Mouse (Mus musculus): ENCODE data around the gene Fancl.

Gene Fancl

GRCm38 (mm10) chr11:26489761-26490466 is 104.0 kb downstream of the Fancl start:
- no peak for DNase-seq (ENCODE audit: low spot score in 2 of 2)

- no peak for DNase-seq (ENCODE audit: low spot score in 2 of 2)
These were observed 110.0 kb downstream of the Fancl start for GRCm38 (mm10) chr11:26495951-26496350.

GRCm38 (mm10) chr11:26513683-26514082 is 127.7 kb downstream of the Fancl start:
- DNase-seq (ENCODE audit: low spot score in 2 of 2): no peak

GRCm38 (mm10) chr11:26516086-26516485 is 130.2 kb downstream of the Fancl start:
- no peak for DNase-seq (ENCODE audit: low spot score in 2 of 2)

GRCm38 (mm10) chr11:26518991-26519390 is 133.1 kb downstream of the Fancl start:
- DNase-seq (ENCODE audit: low spot score in 2 of 2): no peak
